Mouse (Mus musculus) lung, postnatal 10 days (tissue): ENCODE measurements around the gene Kcne2.
A peak's percentile ranks its signal among the peaks of the same experiment; 100 is the strongest.

Source experiments
- DNase-seq: peaks from one replicate; pipeline ENCODE4 v3.0.0; 2021

Gene Kcne2

GRCm38 (mm10) chr16:92292101-92292500 lies at the start of gene Kcne2:
TSS of gene Kcne2 (plus strand) at chr16:92292389.
- DNase-seq, result peak; percentile 35

- DNase-seq, result peak; percentile 51
Observed at GRCm38 (mm10) chr16:92245909-92246308, 46.3 kb upstream of the Kcne2 start.

GRCm38 (mm10) chr16:92246974-92247373 lies 45.2 kb upstream of the Kcne2 start:
- DNase-seq, result no peak

- no peak for DNase-seq
Observed at GRCm38 (mm10) chr16:92247700-92248099, 44.5 kb upstream of the Kcne2 start.

GRCm38 (mm10) chr16:92249681-92250080 lies 42.5 kb upstream of the Kcne2 start:
- no peak for DNase-seq

GRCm38 (mm10) chr16:92250452-92250851 lies 41.7 kb upstream of the Kcne2 start:
- no peak for DNase-seq

- no peak for DNase-seq
Observed at GRCm38 (mm10) chr16:92254316-92254715, 37.9 kb upstream of the Kcne2 start.

- peak; percentile 73 for DNase-seq
Observed at GRCm38 (mm10) chr16:92267861-92268260, 24.3 kb upstream of the Kcne2 start.

- DNase-seq, result no peak
Observed at GRCm38 (mm10) chr16:92274516-92274915, 17.7 kb upstream of the Kcne2 start.

GRCm38 (mm10) chr16:92275526-92275925 lies 16.7 kb upstream of the Kcne2 start:
- DNase-seq, result peak; percentile 35

- DNase-seq, result no peak
Observed at GRCm38 (mm10) chr16:92282671-92283070, 9.5 kb upstream of the Kcne2 start.

GRCm38 (mm10) chr16:92285068-92285467 lies 7.1 kb upstream of the Kcne2 start:
- DNase-seq, result peak; percentile 32

- peak; percentile 92 for DNase-seq
Observed at GRCm38 (mm10) chr16:92286609-92287008, 5.6 kb upstream of the Kcne2 start.

- DNase-seq, result peak; percentile 62
Observed at GRCm38 (mm10) chr16:92288778-92289177, 3.4 kb upstream of the Kcne2 start.

GRCm38 (mm10) chr16:92290045-92290444 lies 2.1 kb upstream of the Kcne2 start:
- DNase-seq, result no peak

- DNase-seq, result peak; percentile 32
Observed at GRCm38 (mm10) chr16:92294267-92294970, 2.2 kb downstream of the Kcne2 start.

GRCm38 (mm10) chr16:92295328-92295727 lies 3.1 kb downstream of the Kcne2 start:
- no peak for DNase-seq

GRCm38 (mm10) chr16:92300649-92301411 lies 8.6 kb downstream of the Kcne2 start, which contains the start of gene Smim11:
TSS of gene Smim11 (plus strand) at chr16:92301286.
- DNase-seq, result peak; percentile 97

- DNase-seq, result peak; percentile 38
Observed at GRCm38 (mm10) chr16:92301412-92301806, 9.2 kb downstream of the Kcne2 start.

- peak; percentile 43 for DNase-seq
Observed at GRCm38 (mm10) chr16:92301989-92302388, 9.8 kb downstream of the Kcne2 start.

- no peak for DNase-seq
Observed at GRCm38 (mm10) chr16:92302506-92302905, 10.3 kb downstream of the Kcne2 start.

GRCm38 (mm10) chr16:92305519-92305918 lies 13.3 kb downstream of the Kcne2 start:
- DNase-seq, result no peak

- no peak for DNase-seq
Observed at GRCm38 (mm10) chr16:92307947-92308346, 15.8 kb downstream of the Kcne2 start.

GRCm38 (mm10) chr16:92309126-92309525 lies 16.9 kb downstream of the Kcne2 start:
- no peak for DNase-seq
